Mouse (Mus musculus) midbrain, embryonic 13.5 days (tissue): ENCODE data around the gene Gm19426. TPM values are rescaled to one million over a fixed set of nuclear protein-coding genes. Genes with fewer than 3 reads are reported as not detected.
"Not testable (repeated sequence)": the region's sequence is repeated elsewhere in the genome, so short reads cannot be mapped to it uniquely, and the experiment has no call there.

Source experiments
- ATAC-seq: fragments of 200-750 bp; cut with Nextera tagmentation; 2 replicates; pipeline ENCODE4 v1.8.0; 2017; ENCODE audit warnings: mild to moderate bottlenecking, moderate TSS enrichment, moderate library complexity
- H3K27ac ChIP-seq: fragments of 300-500 bp; sonication (generic); 2 replicates; pipeline ENCODE4 v1.5.1; 2015; ENCODE audit warnings: inconsistent platforms, mild to moderate bottlenecking, moderate library complexity
- H3K27me3 ChIP-seq: fragments of 300-500 bp; sonication (generic); 2 replicates; pipeline ENCODE4 v1.6.1; 2015; ENCODE audit warnings: mild to moderate bottlenecking, inconsistent platforms
- H3K36me3 ChIP-seq: fragments of 300-500 bp; sonication (generic); 2 replicates; pipeline ENCODE4 v1.6.1; 2015; ENCODE audit warnings: mild to moderate bottlenecking, inconsistent platforms
- H3K4me1 ChIP-seq: fragments of 300-500 bp; sonication (generic); replicated peaks from 2 replicates; pipeline ENCODE4 v1.6.1; 2015; ENCODE audit warnings: inconsistent platforms
- H3K4me2 ChIP-seq: fragments of 300-500 bp; sonication (generic); replicated peaks from 2 replicates; pipeline ENCODE4 v1.6.1; 2015; ENCODE audit warnings: moderate library complexity, mild to moderate bottlenecking, inconsistent platforms
- H3K4me3 ChIP-seq: fragments of 300-500 bp; sonication (generic); replicated peaks from 2 replicates; pipeline ENCODE4 v1.5.1; 2015; ENCODE audit warnings: mild to moderate bottlenecking, inconsistent platforms
- H3K9ac ChIP-seq: fragments of 300-500 bp; sonication (generic); replicated peaks from 2 replicates; pipeline ENCODE4 v1.6.1; 2015; ENCODE audit warnings: mild to moderate bottlenecking, inconsistent platforms
- H3K9me3 ChIP-seq: fragments of 300-500 bp; sonication (generic); 2 replicates; pipeline ENCODE4 v1.6.1; 2016; ENCODE audit warnings: mild to moderate bottlenecking, inconsistent platforms
- WGBS: fragments of 180-500 bp; shearing (Covaris S2); methylation state at CpG from one replicate; pipeline ENCODE4 v1.1.7; 2015; 5-methylcytosine and 5-hydroxymethylcytosine counted together
- polyA plus RNA-seq: library from polyadenylated mRNA; unstranded; fragments of >200 nt; fragmentation: Nextera tagmentation; extraction: Ambion mirVana; gene quantifications from 2 replicates; pipeline ENCODE4 v1.2.1, GENCODE M21; 2015

Gene Gm19426
- polyA plus RNA-seq, 1 experiment from 2014 or later: 8.1 TPM

- H3K9me3 ChIP-seq: no peaks in the 10 kb centered on the region
- H3K4me3 ChIP-seq: no peak overlapping the region
- no peaks in the 10 kb centered on the region for H3K36me3 ChIP-seq
- peaks cover 44% of the 10 kb centered on the region for H3K4me1 ChIP-seq
- no peak overlapping the region for H3K9ac ChIP-seq
- no peaks in the 10 kb centered on the region for H3K27me3 ChIP-seq
- H3K27ac ChIP-seq: no peak overlapping the region
- no peak for ATAC-seq
- H3K4me2 ChIP-seq: no peak overlapping the region
- 72% methylated on average over 1 of the region's 1 CpGs for WGBS
Observed at GRCm38 (mm10) chr2:84732394-84732793, 11.1 kb downstream of the Gm19426 start.

- 83% methylated on average over 3 of the region's 3 CpGs for whole genome bisulfite sequencing
- no peaks in the 10 kb centered on the region for H3K27me3 ChIP-seq
- H3K27ac ChIP-seq: no peak overlapping the region
- no peak for ATAC-seq
- H3K36me3 ChIP-seq: no peaks in the 10 kb centered on the region
- H3K4me3 ChIP-seq: no peak overlapping the region
- peaks cover 38% of the 10 kb centered on the region for H3K4me1 ChIP-seq
- no peak overlapping the region for H3K9ac ChIP-seq
- no peaks in the 10 kb centered on the region for H3K9me3 ChIP-seq
- no peak overlapping the region for H3K4me2 ChIP-seq
Observed at GRCm38 (mm10) chr2:84731206-84731605, 12.2 kb downstream of the Gm19426 start.

GRCm38 (mm10) chr2:84728191-84728590 lies 15.3 kb downstream of the Gm19426 start:
- WGBS: 81% methylated on average over 5 of the region's 5 CpGs
- H3K27ac ChIP-seq, H3K4me2 ChIP-seq, H3K4me3 ChIP-seq, H3K27me3 ChIP-seq, ATAC-seq, H3K9me3 ChIP-seq, H3K9ac ChIP-seq: not testable (repeated sequence)
- Histone ChIP-seq H3K4me1 (peaks cover 31% of the 10 kb centered on the region), H3K36me3 (peaks cover 20% of the 10 kb centered on the region)

GRCm38 (mm10) chr2:84727172-84727858 lies 16.1 kb downstream of the Gm19426 start, which contains the start of gene Clp1:
Clp1 (minus strand) TSS chr2:84727350.
- ATAC-seq: peak; percentile 97
- peak within 1 kb of the TSS; percentile 76 for H3K4me2 ChIP-seq
- WGBS: under 1% methylated on average over 39 of the region's 39 CpGs

GRCm38 (mm10) chr2:84726716-84727115 lies 16.7 kb downstream of the Gm19426 start:
- H3K4me1 ChIP-seq: peaks cover 28% of the 10 kb centered on the region
- 6% methylated on average over 9 of the region's 9 CpGs for WGBS
- no peak overlapping the region for H3K27ac ChIP-seq
- H3K27me3 ChIP-seq: no peaks in the 10 kb centered on the region
- H3K4me2 ChIP-seq: peak overlapping the region; percentile 76
- peak overlapping the region; percentile 69 for H3K9ac ChIP-seq
- no peaks in the 10 kb centered on the region for H3K9me3 ChIP-seq
- ATAC-seq: peak; percentile 46
- H3K36me3 ChIP-seq: peaks cover 27% of the 10 kb centered on the region
- H3K4me3 ChIP-seq: peak overlapping the region; percentile 66

More at GRCm38 (mm10) chr2:84727172-84727858, 16.1 kb downstream of the Gm19426 start, which contains the start of gene Clp1:
- H3K9ac ChIP-seq: peak within 1 kb of the TSS; percentile 69
- no peaks in the 10 kb centered on the region for H3K9me3 ChIP-seq
- H3K27me3 ChIP-seq: no peaks in the 10 kb centered on the region
- peaks cover 23% of the 10 kb centered on the region for H3K36me3 ChIP-seq
- H3K4me1 ChIP-seq: peaks cover 28% of the 10 kb centered on the region
- peak within 1 kb of the TSS; percentile 66 for H3K4me3 ChIP-seq
- H3K27ac ChIP-seq: peak within 1 kb of the TSS; percentile 80

- Histone ChIP-seq H3K4me1 (peaks cover 33% of the 10 kb centered on the region), H3K9me3 (no peaks in the 10 kb centered on the region), H3K4me3 (peak overlapping the region; percentile 66), H3K27me3 (no peaks in the 10 kb centered on the region), H3K9ac (0 out of 2 replicates have a peak overlapping the region, but pooled peaks have one; percentile 69), H3K4me2 (peak overlapping the region; percentile 76), H3K27ac (no peak overlapping the region), H3K36me3 (peaks cover 36% of the 10 kb centered on the region)
- 96% methylated on average over 10 of the region's 10 CpGs for WGBS
- no peak for ATAC-seq
Observed at GRCm38 (mm10) chr2:84725770-84726169, 17.7 kb downstream of the Gm19426 start.

- H3K9me3 ChIP-seq: no peaks in the 10 kb centered on the region
- no peak overlapping the region for H3K27ac ChIP-seq
- 96% methylated on average over 14 of the region's 14 CpGs for WGBS
- no peak overlapping the region for H3K9ac ChIP-seq
- H3K4me2 ChIP-seq: no peak overlapping the region
- no peaks in the 10 kb centered on the region for H3K27me3 ChIP-seq
- no peak overlapping the region for H3K4me3 ChIP-seq
- peaks cover 36% of the 10 kb centered on the region for H3K36me3 ChIP-seq
- peaks cover 33% of the 10 kb centered on the region for H3K4me1 ChIP-seq
- ATAC-seq: no peak
Observed at GRCm38 (mm10) chr2:84723856-84724255, 19.6 kb downstream of the Gm19426 start.

- 83% methylated on average over 3 of the region's 3 CpGs for WGBS
- Histone ChIP-seq H3K4me2 (no peak overlapping the region), H3K9ac (no peak overlapping the region), H3K27me3 (no peaks in the 10 kb centered on the region), H3K4me3 (no peak overlapping the region), H3K36me3 (peaks cover 36% of the 10 kb centered on the region), H3K27ac (no peak overlapping the region), H3K4me1 (peaks cover 25% of the 10 kb centered on the region), H3K9me3 (no peaks in the 10 kb centered on the region)
- no peak for ATAC-seq
Observed at GRCm38 (mm10) chr2:84721182-84721581, 22.3 kb downstream of the Gm19426 start.

- peaks cover 35% of the 10 kb centered on the region for H3K36me3 ChIP-seq
- no peak for ATAC-seq
- H3K4me3 ChIP-seq: no peak overlapping the region
- no peak overlapping the region for H3K4me2 ChIP-seq
- H3K4me1 ChIP-seq: peaks cover 21% of the 10 kb centered on the region
- no peak overlapping the region for H3K27ac ChIP-seq
- WGBS: 87% methylated on average over 2 of the region's 2 CpGs
- H3K27me3 ChIP-seq: no peaks in the 10 kb centered on the region
- H3K9me3 ChIP-seq: no peaks in the 10 kb centered on the region
- no peak overlapping the region for H3K9ac ChIP-seq
Observed at GRCm38 (mm10) chr2:84720718-84721117, 22.7 kb downstream of the Gm19426 start.

GRCm38 (mm10) chr2:84717357-84717756 lies 26.1 kb downstream of the Gm19426 start:
- peaks cover 27% of the 10 kb centered on the region for H3K4me1 ChIP-seq
- H3K9me3 ChIP-seq: no peaks in the 10 kb centered on the region
- no peak overlapping the region for H3K9ac ChIP-seq
- no peak for ATAC-seq
- no peak overlapping the region for H3K4me3 ChIP-seq
- no peaks in the 10 kb centered on the region for H3K27me3 ChIP-seq
- H3K27ac ChIP-seq: no peak overlapping the region
- peaks cover 13% of the 10 kb centered on the region for H3K36me3 ChIP-seq
- 96% methylated on average over 4 of the region's 4 CpGs for WGBS
- no peak overlapping the region for H3K4me2 ChIP-seq

- Histone ChIP-seq H3K4me3 (peak overlapping the region; percentile 96), H3K27me3 (no peaks in the 10 kb centered on the region), H3K27ac (peak overlapping the region; percentile 97), H3K4me2 (peak overlapping the region; percentile 74), H3K36me3 (peaks cover 8% of the 10 kb centered on the region), H3K9ac (peak overlapping the region; percentile 77), H3K9me3 (no peaks in the 10 kb centered on the region), H3K4me1 (peaks cover 31% of the 10 kb centered on the region)
- no peak for ATAC-seq
- WGBS: 35% methylated on average over 9 of the region's 9 CpGs
Observed at GRCm38 (mm10) chr2:84716423-84717355, 26.8 kb downstream of the Gm19426 start.
